Mouse (Mus musculus): ENCODE results near the gene Srprb. TPM values are rescaled to one million over a fixed set of nuclear protein-coding genes. Genes with fewer than 3 reads are reported as not detected.
"Not testable (repeated sequence)": the region's sequence is repeated elsewhere in the genome, so short reads cannot be mapped to it uniquely, and the experiment has no call there.

Srprb gene
- polyA plus RNA-seq, 2 experiments, result 17.1 to 18.4 TPM

DNA sequence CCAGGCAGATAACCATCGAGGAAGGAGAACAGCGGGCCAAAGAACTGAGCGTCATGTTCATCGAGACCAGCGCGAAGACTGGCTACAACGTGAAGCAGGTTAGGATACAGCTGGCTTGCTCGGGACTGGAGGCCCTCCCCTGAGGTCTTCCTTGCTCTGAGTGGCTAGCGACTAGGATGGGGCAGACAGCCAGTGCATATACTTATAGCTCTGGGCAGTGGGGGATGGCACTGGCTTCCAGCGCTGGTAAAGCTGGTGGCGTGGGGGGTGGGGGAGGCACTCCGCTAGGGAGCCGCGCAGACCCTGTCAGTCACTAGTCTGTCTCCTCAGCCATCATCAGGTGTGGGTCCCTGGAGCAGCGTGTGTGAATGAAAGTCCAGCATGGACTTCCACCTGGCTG lies 38.1 kb downstream of the Srprb start:
- TF ChIP-seq CTCF (IDR thresholded peaks at IDR 0.05; ENCODE audit: low read depth), result no peak
- no peak for TF ChIP-seq EP300 (IDR thresholded peaks at IDR 0.05; ENCODE audit: low read depth)
- ATAC-seq (ENCODE audit: insufficient read depth) (no peak), DNase-seq (ENCODE audit: low read depth in 3 of 3, low spot score in 3 of 3) (no peak)
- WGBS (ENCODE audit: insufficient replicate concordance), result 62% methylated on average over 15 of the region's 15 CpGs
- Histone ChIP-seq H3K4me3 (ENCODE audit: insufficient read depth in 1 of 2, low read depth in 2 of 2, low read length in 2 of 2) (no peak overlapping the region), H3K27me3 (ENCODE audit: control insufficient read depth, insufficient read depth, low read length) (no peaks in the 10 kb centered on the region), H3K9me3 (ENCODE audit: control insufficient read depth, low read length) (no peaks in the 10 kb centered on the region), H3K36me3 (replicated peaks; ENCODE audit: control insufficient read depth, insufficient read depth, low read depth) (no peaks in the 10 kb centered on the region), H3K4me2 (ENCODE audit: low read depth) (no peak overlapping the region), H3K27ac (no peak overlapping the region), H3K9ac (replicated peaks) (no peak overlapping the region), H3K4me1 (replicated peaks; ENCODE audit: control insufficient read depth in 2 of 2, insufficient read depth in 2 of 2, low read length in 1 of 2) (no peaks in the 10 kb centered on the region)

DNA sequence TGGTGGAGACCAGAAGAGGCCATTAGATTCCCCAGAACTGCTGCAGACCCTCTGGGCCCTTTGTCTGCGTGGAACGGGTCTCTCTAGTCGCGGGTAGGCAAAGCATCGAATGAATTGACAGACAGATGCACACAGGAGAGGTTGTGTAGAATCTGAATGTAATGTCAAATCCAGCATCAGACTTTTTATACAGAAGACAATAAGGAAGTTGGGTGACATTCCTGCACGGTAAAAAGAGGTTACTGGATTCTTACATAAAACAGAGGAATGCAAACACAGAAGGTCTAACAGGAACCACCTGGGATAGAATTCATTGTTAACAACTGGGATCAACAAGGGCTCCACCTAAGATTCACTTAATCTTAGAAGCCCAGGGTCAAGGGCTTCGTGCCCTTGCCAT lies 46.8 kb downstream of the Srprb start:
- not testable (repeated sequence) for H3K4me2 ChIP-seq (ENCODE audit: low read depth); DNase-seq (ENCODE audit: low read depth in 3 of 3, low spot score in 3 of 3); ATAC-seq (ENCODE audit: insufficient read depth); H3K9ac ChIP-seq (replicated peaks); H3K27me3 ChIP-seq (ENCODE audit: control insufficient read depth, insufficient read depth, low read length); H3K36me3 ChIP-seq (replicated peaks; ENCODE audit: control insufficient read depth, insufficient read depth, low read depth); H3K4me1 ChIP-seq (replicated peaks; ENCODE audit: control insufficient read depth in 2 of 2, insufficient read depth in 2 of 2, low read length in 1 of 2); H3K9me3 ChIP-seq (ENCODE audit: control insufficient read depth, low read length); H3K27ac ChIP-seq; H3K4me3 ChIP-seq (ENCODE audit: insufficient read depth in 1 of 2, low read depth in 2 of 2, low read length in 2 of 2)
- WGBS (ENCODE audit: insufficient replicate concordance), result 75% methylated on average over 7 of the region's 7 CpGs

DNA sequence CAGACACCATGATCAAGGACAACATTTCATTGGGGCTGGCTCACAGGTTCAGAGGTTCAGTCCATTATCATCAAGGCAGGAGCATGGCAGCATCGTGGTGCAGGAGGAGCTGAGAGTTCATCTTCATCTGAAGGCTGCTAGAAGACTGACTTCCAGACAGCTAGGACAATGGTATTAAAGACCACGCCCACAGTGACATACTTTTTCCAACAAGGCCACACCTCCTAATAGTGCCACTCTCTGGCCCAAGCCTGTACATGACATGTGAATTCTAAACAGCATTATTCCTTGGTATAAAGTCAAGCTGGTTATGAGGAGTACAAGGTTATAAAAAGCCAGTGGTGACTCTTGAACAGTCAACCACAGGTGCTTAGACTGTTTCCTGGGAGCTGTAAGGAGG lies 47.4 kb downstream of the Srprb start:
- Histone ChIP-seq H3K9ac (replicated peaks) (no peak overlapping the region), H3K4me2 (ENCODE audit: low read depth) (no peak overlapping the region), H3K27ac (no peak overlapping the region), H3K27me3 (ENCODE audit: control insufficient read depth, insufficient read depth, low read length) (no peaks in the 10 kb centered on the region), H3K4me1 (replicated peaks; ENCODE audit: control insufficient read depth in 2 of 2, insufficient read depth in 2 of 2, low read length in 1 of 2) (no peaks in the 10 kb centered on the region), H3K4me3 (ENCODE audit: insufficient read depth in 1 of 2, low read depth in 2 of 2, low read length in 2 of 2) (no peak overlapping the region), H3K36me3 (replicated peaks; ENCODE audit: control insufficient read depth, insufficient read depth, low read depth) (no peaks in the 10 kb centered on the region), H3K9me3 (ENCODE audit: control insufficient read depth, low read length) (no peaks in the 10 kb centered on the region)
- ATAC-seq (ENCODE audit: insufficient read depth) (no peak), DNase-seq (ENCODE audit: low read depth in 3 of 3, low spot score in 3 of 3) (no peak)
- TF ChIP-seq EP300 (IDR thresholded peaks at IDR 0.05; ENCODE audit: low read depth) (no peak), CTCF (IDR thresholded peaks at IDR 0.05; ENCODE audit: low read depth) (no peak)
- WGBS (ENCODE audit: insufficient replicate concordance), result 35% methylated on average over 2 of the region's 2 CpGs

GRCm38 (mm10) chr9:103153286-103153685 lies 48.7 kb downstream of the Srprb start:
- H3K36me3 ChIP-seq (replicated peaks; ENCODE audit: control insufficient read depth, insufficient read depth, low read depth), result no peaks in the 10 kb centered on the region
- H3K27ac ChIP-seq, result no peak overlapping the region
- ATAC-seq (ENCODE audit: insufficient read depth), result no peak
- H3K4me2 ChIP-seq (ENCODE audit: low read depth), result no peak overlapping the region
- no peaks in the 10 kb centered on the region for H3K9me3 ChIP-seq (ENCODE audit: control insufficient read depth, low read length)
- no peak overlapping the region for H3K4me3 ChIP-seq (ENCODE audit: insufficient read depth in 1 of 2, low read depth in 2 of 2, low read length in 2 of 2)
- H3K27me3 ChIP-seq (ENCODE audit: control insufficient read depth, insufficient read depth, low read length), result no peaks in the 10 kb centered on the region
- no peak overlapping the region for H3K9ac ChIP-seq (replicated peaks)
- TF ChIP-seq CTCF (IDR thresholded peaks at IDR 0.05; ENCODE audit: low read depth), result no peak
- no peak for TF ChIP-seq EP300 (IDR thresholded peaks at IDR 0.05; ENCODE audit: low read depth)
- DNase-seq (ENCODE audit: low read depth in 3 of 3, low spot score in 3 of 3), result no peak
- WGBS (ENCODE audit: insufficient replicate concordance), result 70% methylated on average over 5 of the region's 5 CpGs
- no peaks in the 10 kb centered on the region for H3K4me1 ChIP-seq (replicated peaks; ENCODE audit: control insufficient read depth in 2 of 2, insufficient read depth in 2 of 2, low read length in 1 of 2)

DNA sequence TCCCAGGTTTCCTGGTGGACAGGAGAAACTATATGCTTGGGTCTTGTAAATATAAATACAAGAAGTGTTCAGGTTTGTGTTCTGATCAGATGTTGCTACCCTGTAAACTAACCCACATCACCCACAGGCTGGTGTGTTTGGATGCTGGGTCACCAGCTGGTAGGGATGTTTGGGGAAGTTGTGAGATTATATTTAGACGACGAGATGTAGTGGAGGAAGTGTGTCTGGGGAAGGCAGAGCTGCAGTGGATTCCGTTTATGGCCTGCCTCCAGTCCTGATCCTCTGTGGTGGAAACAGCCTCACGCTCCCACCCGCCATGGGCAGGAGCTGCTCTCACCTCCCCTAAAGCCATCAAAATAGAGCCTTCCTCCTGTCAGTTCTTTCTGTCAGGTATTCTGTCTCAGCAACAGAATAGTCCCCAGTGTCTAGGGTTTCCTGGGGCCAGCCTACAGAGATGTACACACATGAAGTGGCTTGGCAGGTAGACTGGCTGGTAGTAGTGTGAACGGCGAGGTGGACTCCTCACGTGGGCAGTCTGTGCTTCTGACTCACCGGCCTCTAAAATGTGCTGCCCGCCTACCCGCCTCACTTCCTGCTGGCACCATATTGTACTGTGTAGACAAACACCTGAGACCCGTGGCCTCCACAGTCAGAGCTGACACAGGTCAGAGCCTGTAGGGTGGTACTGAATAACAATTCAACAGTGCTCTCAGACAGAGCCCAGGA lies 52.7 kb downstream of the Srprb start:
- DNase-seq (ENCODE audit: low read depth in 3 of 3, low spot score in 3 of 3) (no peak), ATAC-seq (ENCODE audit: insufficient read depth) (no peak)
- 41% methylated on average over 12 of the region's 12 CpGs for WGBS (ENCODE audit: insufficient replicate concordance)
- no peaks in the 10 kb centered on the region for H3K4me1 ChIP-seq (replicated peaks; ENCODE audit: control insufficient read depth in 2 of 2, insufficient read depth in 2 of 2, low read length in 1 of 2)
- no peak overlapping the region for H3K9ac ChIP-seq (replicated peaks)
- H3K27me3 ChIP-seq (ENCODE audit: control insufficient read depth, insufficient read depth, low read length), result no peaks in the 10 kb centered on the region
- TF ChIP-seq EP300 (IDR thresholded peaks at IDR 0.05; ENCODE audit: low read depth) (no peak), CTCF (IDR thresholded peaks at IDR 0.05; ENCODE audit: low read depth) (no peak)
- no peaks in the 10 kb centered on the region for H3K9me3 ChIP-seq (ENCODE audit: control insufficient read depth, low read length)
- H3K27ac ChIP-seq, result no peak overlapping the region
- no peaks in the 10 kb centered on the region for H3K36me3 ChIP-seq (replicated peaks; ENCODE audit: control insufficient read depth, insufficient read depth, low read depth)
- H3K4me2 ChIP-seq (ENCODE audit: low read depth), result no peak overlapping the region
- H3K4me3 ChIP-seq (ENCODE audit: insufficient read depth in 1 of 2, low read depth in 2 of 2, low read length in 2 of 2), result no peak overlapping the region

Data from liver, embryonic 14.5 days (tissue).